Mouse (Mus musculus): ENCODE data around the gene Fbxo11.
"Not testable (repeated sequence)": the region's sequence is repeated elsewhere in the genome, so short reads cannot be mapped to it uniquely, and the experiment has no call there.

Fbxo11 gene

GRCm38 (mm10) chr17:87958283-87958682, 106.8 kb downstream of the Fbxo11 start:
- no peak for DNase-seq

GRCm38 (mm10) chr17:87957096-87957840, 107.8 kb downstream of the Fbxo11 start:
- DNase-seq, result no peak

- DNase-seq, result not testable (repeated sequence)
These were observed 110.4 kb downstream of the Fbxo11 start for GRCm38 (mm10) chr17:87954618-87955124.

GRCm38 (mm10) chr17:87948965-87949584, 116.0 kb downstream of the Fbxo11 start:
- DNase-seq, result peak; percentile 76

Data from right cerebral cortex, adult 18-20 months (tissue).